Mouse (Mus musculus) 3134 (cell line): ENCODE results near the gene Sytl1.

Experiments
- DNase-seq: peaks from one replicate; pipeline ENCODE4 v3.0.0-alpha.2; 2011; ENCODE audit warnings: low spot score; ENCODE audit not compliant: insufficient read length; ENCODE audit errors: extremely low read depth

The Sytl1 gene

DNA sequence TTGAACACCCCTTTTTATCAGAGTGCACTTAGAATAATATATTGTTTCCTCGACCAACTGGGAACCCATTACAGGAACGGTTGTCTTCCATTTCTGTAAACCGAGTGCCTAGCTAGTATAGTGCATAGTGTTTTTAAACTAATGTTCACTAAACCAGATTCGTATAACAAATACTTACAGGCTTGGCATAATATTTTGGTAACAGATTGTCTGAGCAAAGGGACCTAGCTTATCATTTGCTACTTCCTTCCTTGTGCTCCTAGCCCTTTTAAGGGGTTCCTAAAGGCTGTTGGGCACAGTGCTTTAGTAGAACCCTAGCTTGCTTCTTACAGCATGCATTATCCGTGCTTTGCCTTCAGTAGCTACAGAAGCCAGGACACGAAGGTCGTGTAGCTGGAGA lies 18.6 kb upstream of the Sytl1 start:
- DNase-seq = no peak

DNA sequence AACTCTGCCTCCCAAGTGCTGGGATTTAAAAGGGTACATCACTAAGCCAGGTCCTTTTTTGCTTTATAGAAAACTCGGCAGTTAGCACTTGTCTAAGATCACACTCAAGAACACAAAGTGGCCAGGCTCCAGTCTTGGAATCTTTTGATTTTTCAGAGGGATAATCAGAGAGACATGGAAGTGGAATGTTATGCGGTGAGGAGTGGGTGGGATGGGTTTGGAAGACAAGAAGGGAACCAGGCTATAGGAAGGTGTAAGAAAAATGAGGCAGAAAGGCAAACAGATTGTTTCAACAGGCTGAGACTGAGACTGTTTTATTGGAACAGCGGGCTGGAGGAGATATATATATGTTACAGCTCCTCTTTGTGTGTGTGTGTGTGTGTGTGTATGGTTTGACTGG lies 15.6 kb upstream of the Sytl1 start:
- DNase-seq = no peak

DNA sequence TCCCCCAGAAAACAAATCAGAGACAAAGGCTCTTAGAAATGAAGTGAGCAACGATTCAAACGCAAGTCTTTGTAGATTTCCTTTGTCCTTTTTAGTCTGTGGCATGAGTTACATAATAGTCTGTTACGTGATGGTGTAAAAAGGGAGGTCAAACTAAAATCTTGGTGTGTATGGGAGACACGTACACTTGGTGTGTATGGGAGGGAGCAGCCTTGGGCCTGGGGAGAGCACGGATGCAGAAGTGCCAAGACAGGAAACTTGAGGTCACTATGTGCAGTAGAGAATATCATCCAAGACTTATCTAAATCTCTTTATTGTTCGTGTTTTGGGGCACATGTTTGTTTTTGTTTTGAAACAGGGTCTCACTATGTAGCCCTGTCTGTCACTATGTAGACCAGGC lies 15.2 kb upstream of the Sytl1 start:
- DNase-seq = no peak

DNA sequence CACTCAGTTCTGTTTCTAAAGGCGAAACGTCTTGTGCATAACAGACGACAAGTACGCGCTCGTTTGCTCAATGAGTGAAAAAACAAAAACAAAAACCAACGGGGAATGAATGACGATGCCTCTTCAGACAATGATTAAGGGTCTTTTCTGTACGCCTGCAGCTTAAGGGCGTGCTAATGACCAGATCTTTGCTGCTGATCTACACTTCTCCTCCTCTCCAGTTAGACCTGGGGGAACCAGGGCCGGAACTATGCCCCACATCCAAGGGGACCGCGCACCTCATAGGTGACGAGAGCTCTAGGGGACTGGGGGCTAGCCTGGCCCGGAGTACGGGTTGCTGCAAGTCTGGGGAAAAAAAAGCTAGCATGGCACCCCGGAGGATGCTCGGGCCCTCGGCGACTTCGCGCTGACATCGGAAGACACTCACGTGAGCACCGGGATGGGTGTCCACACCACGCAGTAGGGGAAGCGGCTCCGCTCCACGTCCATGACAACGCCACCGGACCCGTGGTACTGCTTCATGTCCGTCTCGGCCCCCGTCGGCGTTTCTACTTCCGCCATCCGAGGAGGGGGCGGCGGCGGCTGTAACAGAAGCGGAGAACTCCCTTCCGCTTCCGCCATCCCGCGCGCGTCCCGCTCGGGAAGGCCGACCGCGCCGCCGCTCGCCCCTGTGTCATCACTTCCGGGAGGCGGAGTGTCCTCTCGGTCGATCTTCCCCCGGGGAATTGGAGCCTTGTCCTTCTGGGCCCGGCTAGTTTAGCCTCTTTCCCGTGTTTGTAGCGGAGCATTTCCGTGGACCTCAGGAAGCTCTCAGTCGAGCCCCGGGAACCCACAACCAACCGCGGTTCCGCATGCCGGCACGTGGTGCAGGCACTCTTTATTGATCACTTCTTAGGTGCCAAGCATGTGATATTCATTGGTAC lies 14.5 kb upstream of the Sytl1 start, which contains the start of gene Tmem222:
Gene Tmem222 (minus strand): TSS at position 689 of the 923 bp plus-strand sequence.
- peak; percentile 94 for DNase-seq

GRCm38 (mm10) chr4:133270929-133271328 lies 8.0 kb upstream of the Sytl1 start:
- no peak for DNase-seq

GRCm38 (mm10) chr4:133269596-133269995 lies 6.7 kb upstream of the Sytl1 start:
- peak; percentile 55 for DNase-seq

DNA sequence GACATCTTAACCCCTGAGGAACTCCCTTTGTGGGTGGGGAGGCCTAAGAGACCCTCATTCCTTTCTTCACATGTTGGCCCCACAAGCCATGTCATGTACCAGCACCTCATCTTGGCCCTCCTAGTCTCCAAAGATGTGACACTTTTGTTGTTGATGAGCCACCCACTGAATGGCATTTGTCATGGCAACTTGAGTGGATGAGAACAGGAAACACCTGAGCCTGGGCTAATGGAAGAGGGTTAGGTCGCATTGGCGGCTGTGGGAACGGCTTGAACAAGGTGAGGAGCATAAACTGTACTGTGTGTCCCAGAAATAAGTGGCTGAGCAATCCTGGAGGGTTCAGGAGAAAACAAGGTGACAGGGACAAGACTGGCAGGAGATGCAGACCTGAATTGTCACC lies 6.0 kb upstream of the Sytl1 start:
- DNase-seq = no peak

GRCm38 (mm10) chr4:133266248-133266880 lies 3.5 kb upstream of the Sytl1 start:
- DNase-seq = no peak

DNA sequence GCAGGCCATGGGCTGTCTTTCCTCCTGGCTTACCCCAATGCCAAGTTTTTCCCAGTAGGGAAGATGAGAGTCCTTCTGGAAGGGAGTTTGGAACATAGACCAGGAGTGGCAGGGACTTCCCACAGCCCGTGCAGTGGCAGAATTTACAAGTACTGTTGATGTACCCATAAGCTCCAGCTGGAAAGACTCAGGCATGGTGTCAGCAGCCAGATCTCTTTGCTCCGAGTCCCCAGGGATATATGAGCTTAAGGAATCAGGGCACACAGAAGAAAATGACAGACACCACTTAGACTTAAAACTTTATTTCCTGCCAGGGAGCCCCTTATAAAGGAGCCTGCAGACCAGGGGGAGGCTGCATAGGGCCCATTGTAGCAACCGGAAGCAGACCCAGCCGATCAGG lies 2.8 kb upstream of the Sytl1 start:
- no peak for DNase-seq

GRCm38 (mm10) chr4:133265297-133265696 lies 2.4 kb upstream of the Sytl1 start:
- DNase-seq = no peak

GRCm38 (mm10) chr4:133264559-133264958 lies 1.6 kb upstream of the Sytl1 start:
- no peak for DNase-seq

DNA sequence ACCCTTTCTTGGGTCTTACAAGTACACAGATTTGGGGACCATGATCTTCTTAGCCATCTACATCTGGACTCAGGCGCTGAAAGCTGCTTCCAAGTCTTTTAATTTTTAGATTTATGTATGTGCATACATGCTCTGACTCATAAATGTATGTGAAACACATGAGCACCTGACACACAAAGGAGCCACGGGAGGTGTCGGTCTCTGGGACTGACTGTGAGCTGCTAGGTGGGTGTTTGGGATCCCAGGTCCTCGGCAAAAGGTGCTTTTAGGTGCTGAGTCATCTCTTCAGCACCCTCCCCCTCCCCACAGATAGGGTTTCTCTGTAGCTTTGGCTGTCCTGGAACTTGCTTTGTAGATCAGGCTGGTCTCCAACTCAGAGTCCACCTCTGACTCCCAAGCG lies 843 bp upstream of the Sytl1 start:
- DNase-seq = no peak

DNA sequence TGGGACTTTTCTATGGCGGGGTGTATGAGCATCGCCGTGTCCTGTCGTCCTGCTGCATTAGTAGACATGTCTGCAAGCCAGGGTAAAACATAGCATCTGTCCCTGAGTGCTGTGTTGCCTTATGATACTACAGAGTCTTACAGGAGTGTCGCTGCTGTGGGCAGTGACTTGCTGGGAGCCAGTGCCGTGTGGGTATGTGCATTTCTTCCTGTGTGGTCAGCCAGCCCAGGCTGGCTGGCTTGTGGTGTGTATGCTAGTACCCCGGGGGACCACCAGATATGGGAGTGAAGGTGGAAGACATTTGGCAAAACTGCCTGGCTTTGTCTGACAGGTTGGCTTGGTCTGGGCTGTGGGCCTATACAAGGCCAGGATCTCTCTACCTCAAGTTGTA lies 543 bp downstream of the Sytl1 start:
- DNase-seq = no peak

DNA sequence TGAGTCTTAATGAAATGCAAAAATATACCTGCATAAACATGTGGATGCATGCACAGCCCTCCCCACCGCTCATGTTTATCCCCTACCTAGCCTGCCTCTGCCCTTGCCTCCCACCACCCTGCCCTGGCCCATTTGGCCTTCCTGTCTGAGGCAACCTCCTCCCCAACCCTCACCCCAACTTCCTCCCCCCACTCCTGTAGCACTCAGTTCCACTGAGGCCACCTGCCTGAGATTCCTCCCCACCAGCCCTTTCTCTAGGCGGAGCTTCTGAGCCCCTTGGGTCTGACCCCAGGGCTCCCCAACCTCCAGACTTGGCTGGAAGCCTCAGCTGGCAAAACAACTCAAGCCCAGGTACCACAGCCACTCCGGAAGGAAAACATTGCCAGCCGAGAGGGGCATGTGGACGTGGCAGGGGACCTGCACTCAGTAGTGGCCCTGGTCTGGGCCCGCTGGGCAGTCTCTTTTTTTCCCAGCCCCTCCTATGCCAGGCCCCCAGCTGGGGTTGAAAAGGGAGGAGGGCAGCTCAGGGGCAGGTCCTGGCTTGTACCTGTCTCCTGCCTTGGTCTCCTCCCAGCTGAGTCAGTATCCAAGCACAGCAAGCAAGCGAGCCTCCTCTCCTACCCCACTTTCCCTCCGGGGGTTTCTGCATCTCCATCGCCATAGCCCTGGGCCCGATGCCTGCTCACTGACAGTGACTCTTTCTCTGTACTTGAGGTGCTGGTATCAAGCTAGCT lies 1.1 kb downstream of the Sytl1 start:
- no peak for DNase-seq

GRCm38 (mm10) chr4:133257798-133258408 lies 5.0 kb downstream of the Sytl1 start:
- DNase-seq = no peak

- DNase-seq = no peak
Observed at GRCm38 (mm10) chr4:133257230-133257629, 5.7 kb downstream of the Sytl1 start.

DNA sequence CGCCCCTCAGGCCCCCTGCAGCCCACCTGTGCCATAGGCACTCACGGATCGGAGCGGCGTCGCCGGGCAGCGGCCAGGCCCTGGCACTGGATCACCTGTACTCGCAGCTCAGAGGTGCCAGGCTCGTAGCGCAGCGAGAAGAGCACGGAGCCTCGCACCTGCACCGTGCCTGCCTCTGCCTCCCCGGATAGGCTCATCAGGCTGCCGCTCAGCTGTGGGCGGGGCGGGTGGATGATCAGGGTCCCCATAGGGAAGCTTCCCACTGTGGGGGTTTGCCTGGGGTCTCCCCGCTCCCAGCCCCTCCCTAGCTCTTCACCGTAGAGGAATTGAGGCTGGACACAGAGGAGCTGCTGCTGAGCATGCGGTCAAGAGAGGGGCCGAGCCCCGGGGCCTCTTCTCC lies 6.1 kb downstream of the Sytl1 start:
- DNase-seq = no peak

GRCm38 (mm10) chr4:133255392-133255791 lies 7.5 kb downstream of the Sytl1 start:
- DNase-seq = no peak

- no peak for DNase-seq
Observed at GRCm38 (mm10) chr4:133253412-133253811, 9.5 kb downstream of the Sytl1 start.

- DNase-seq = no peak
Observed at GRCm38 (mm10) chr4:133252089-133252488, 10.8 kb downstream of the Sytl1 start.

GRCm38 (mm10) chr4:133251214-133251613 lies 11.7 kb downstream of the Sytl1 start:
- DNase-seq = no peak
